Mouse (Mus musculus): ENCODE measurements around the gene Rnf34. TPM values are rescaled to one million over a fixed set of nuclear protein-coding genes. Genes with fewer than 3 reads are reported as not detected.

The Rnf34 gene
- total and polyA plus RNA-seq, 3 experiments: 18.4 to 29.1 (median 24.6) TPM

DNA sequence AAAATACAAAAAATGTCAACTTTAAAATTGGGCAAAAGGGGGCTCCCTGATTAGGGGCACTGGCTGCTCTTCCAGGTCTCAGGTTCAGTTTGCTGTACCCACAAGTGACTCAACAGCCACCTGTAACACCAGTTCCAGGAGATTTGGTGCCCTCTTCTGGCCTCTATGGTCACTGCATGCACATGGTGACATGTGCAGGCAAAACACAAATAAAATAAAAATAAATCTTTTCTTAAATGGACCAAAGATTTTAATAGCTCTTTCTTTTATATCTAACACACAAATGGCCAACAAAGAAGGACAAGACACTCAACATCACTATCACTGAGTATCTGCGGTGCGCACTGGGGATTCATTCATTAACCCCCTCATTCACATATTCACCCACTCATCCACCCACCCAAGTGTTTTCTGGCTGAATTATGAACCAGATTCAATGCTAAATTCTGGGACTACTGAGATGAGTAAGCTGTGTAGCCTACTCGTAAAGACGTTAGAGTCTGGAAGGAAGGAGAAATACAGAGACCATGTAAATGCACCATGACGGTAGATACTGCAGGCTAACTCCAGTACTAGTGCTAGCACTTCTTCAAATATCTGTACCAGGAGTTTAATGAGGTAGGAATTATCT, 44.3 kb downstream of the Rnf34 start:
- Histone ChIP-seq H3K9me3 (replicated peaks; ENCODE audit: low read length) (no peaks in the 10 kb centered on the region), H3K4me3 (replicated peaks in 1 of 3; ENCODE audit: low read depth in 2 of 3, low read length in 2 of 3, poor library complexity in 1 of 3) (peak overlapping the region; percentile 22 to 43 (median 31)), H3K27ac (ENCODE audit: insufficient read depth, low read depth) (peak overlapping the region; percentile 100), H3K79me2 (replicated peaks; ENCODE audit: control insufficient read depth, extremely low read depth, insufficient read depth, poor library complexity, severe bottlenecking) (peaks cover 93% of the 10 kb centered on the region), H3K4me1 (ENCODE audit: control insufficient read depth in 1 of 2, insufficient read depth in 2 of 2) (peaks cover 16 to 93% of the 10 kb centered on the region in 2 experiments), H3K9ac (ENCODE audit: insufficient read depth, low read depth) (peak overlapping the region; percentile 70), H3K36me3 (replicated peaks in 1 of 2; ENCODE audit: control insufficient read depth in 1 of 2, insufficient read depth in 1 of 2, low read length in 1 of 2) (peaks cover 4 to 39% of the 10 kb centered on the region in 2 experiments), H3K27me3 (replicated peaks) (no peaks in the 10 kb centered on the region), H3K4me2 (ENCODE audit: insufficient read depth, low read depth, poor library complexity, severe bottlenecking) (peak overlapping the region; percentile 94)
- no peak for TF ChIP-seq ETS1 (conservative IDR thresholded peaks at IDR 0.05; ENCODE audit: low read depth, low read length)
- TF ChIP-seq SIN3A (IDR thresholded peaks at IDR 0.05; ENCODE audit: low read length): no peak; the same call in 1 of the 2 replicates
- peak; percentile 86 for TF ChIP-seq JUND (conservative IDR thresholded peaks at IDR 0.05; ENCODE audit: low read depth, low read length)
- TF ChIP-seq ZKSCAN1 (IDR thresholded peaks at IDR 0.05; ENCODE audit: borderline replicate concordance, low read depth, low read length): no peak
- peak; percentile 21; the same call in 1 of the 2 replicates for TF ChIP-seq BHLHE40 (IDR thresholded peaks at IDR 0.05; ENCODE audit: low read depth, low read length)
- TF ChIP-seq POLR2A (IDR thresholded peaks at IDR 0.05; ENCODE audit: low read depth, low read length): no peak
- no peak for TF ChIP-seq ZC3H11A (IDR thresholded peaks at IDR 0.05; ENCODE audit: low read depth, low read length)
- peak; percentile 64 for TF ChIP-seq RAD21 (IDR thresholded peaks at IDR 0.05; ENCODE audit: low read depth, low read length)
- no peak for TF ChIP-seq GABPA (IDR thresholded peaks at IDR 0.05; ENCODE audit: insufficient replicate concordance, low read depth, low read length)
- TF ChIP-seq JUN (IDR thresholded peaks at IDR 0.05; ENCODE audit: insufficient read depth, low read depth, low read length): no peak; the same call in 1 of the 2 replicates
- TF ChIP-seq HCFC1 (IDR thresholded peaks at IDR 0.05; ENCODE audit: low read depth, low read length): no peak
- TF ChIP-seq USF2 (conservative IDR thresholded peaks at IDR 0.05; ENCODE audit: low read depth, low read length): no peak
- no peak for TF ChIP-seq PAX5 (IDR thresholded peaks at IDR 0.05; ENCODE audit: low read length)
- 0 out of 2 replicates have a peak, but pooled peaks have one; percentile 19 for TF ChIP-seq TCF12 (IDR thresholded peaks at IDR 0.05; ENCODE audit: low read depth, low read length)
- TF ChIP-seq POLR2AphosphoS2 (IDR thresholded peaks at IDR 0.05; ENCODE audit: low read depth, low read length): no peak; the same call in 1 of the 2 replicates
- 0 out of 2 replicates have a peak, but pooled peaks have one; percentile 11 for TF ChIP-seq E2F4 (IDR thresholded peaks at IDR 0.05; ENCODE audit: insufficient replicate concordance, low read depth, low read length)
- 0 out of 2 replicates have a peak, but pooled peaks have one; percentile 25 for TF ChIP-seq KAT2A (IDR thresholded peaks at IDR 0.05; ENCODE audit: insufficient replicate concordance, low read length)
- no peak for TF ChIP-seq ZMIZ1 (IDR thresholded peaks at IDR 0.05; ENCODE audit: low read depth, low read length)
- TF ChIP-seq MAZ (IDR thresholded peaks at IDR 0.05; ENCODE audit: low read depth, low read length): no peak; the same call in 1 of the 2 replicates
- TF ChIP-seq CHD1 (IDR thresholded peaks at IDR 0.05; ENCODE audit: low read depth, low read length): peak; percentile 19; the same call in 1 of the 2 replicates
- TF ChIP-seq NELFE (IDR thresholded peaks at IDR 0.05; ENCODE audit: low read depth, low read length): peak; percentile 33
- TF ChIP-seq IRF4 (IDR thresholded peaks at IDR 0.05; ENCODE audit: low read depth, low read length): peak; percentile 84
- no peak for TF ChIP-seq RCOR1 (conservative IDR thresholded peaks at IDR 0.05; ENCODE audit: low read depth, low read length)
- TF ChIP-seq TBP (conservative IDR thresholded peaks at IDR 0.05; ENCODE audit: low read depth, low read length): no peak
- peak; percentile 71 to 75 for TF ChIP-seq CTCF (conservative IDR thresholded peaks at IDR 0.05 in 1 of 2, IDR thresholded peaks at IDR 0.05 in 1 of 2; ENCODE audit: low read depth in 2 of 2, low read length in 2 of 2)
- TF ChIP-seq SMC3 (IDR thresholded peaks at IDR 0.05; ENCODE audit: low read depth, low read length): peak; percentile 51
- TF ChIP-seq MAFK (IDR thresholded peaks at IDR 0.05; ENCODE audit: insufficient replicate concordance, low read length): peak; percentile 55; the same call in 1 of the 2 replicates
- no peak for TF ChIP-seq NRF1 (IDR thresholded peaks at IDR 0.05; ENCODE audit: low read depth, low read length)
- TF ChIP-seq MAX (IDR thresholded peaks at IDR 0.05; ENCODE audit: low read length): peak; percentile 63; the same call in 1 of the 2 replicates
- TF ChIP-seq USF1 (IDR thresholded peaks at IDR 0.05; ENCODE audit: low read depth, low read length): no peak
- TF ChIP-seq UBTF (IDR thresholded peaks at IDR 0.05; ENCODE audit: low read depth, low read length): no peak
- 0 out of 2 replicates have a peak, but pooled peaks have one; percentile 39 for TF ChIP-seq MEF2A (IDR thresholded peaks at IDR 0.05; ENCODE audit: borderline replicate concordance, low read depth, low read length)
- TF ChIP-seq ZNF384 (IDR thresholded peaks at IDR 0.05; ENCODE audit: low read depth, low read length): no peak
- TF ChIP-seq EP300 (IDR thresholded peaks at IDR 0.05; ENCODE audit: low read length): peak; percentile 47; the same call in 1 of the 2 replicates
- peak; percentile 87 for TF ChIP-seq MYC (IDR thresholded peaks at IDR 0.05; ENCODE audit: low read depth, low read length)
- TF ChIP-seq ELF1 (IDR thresholded peaks at IDR 0.05; ENCODE audit: low read depth, low read length): no peak
- no peak for TF ChIP-seq CHD2 (IDR thresholded peaks at IDR 0.05; ENCODE audit: low read length)
- TF ChIP-seq MXI1 (IDR thresholded peaks at IDR 0.05; ENCODE audit: low read depth, low read length): no peak; the same call in 1 of the 2 replicates
- in situ Hi-C loops (cut with MboI; ENCODE audit: low pct_ligation_motif_present, low pct_unique_long_range_greater_than_20kb, low sequenced_read_pairs) (no loop called here), dilution Hi-C loops (cut with MboI; ENCODE audit: extremely low pct_ligation_motif_present, extremely low pct_unique_long_range_greater_than_20kb, low sequenced_read_pairs) (no loop called here)
- DNase-seq (ENCODE audit: extremely low read depth): peak; percentile 70
